Mouse (Mus musculus): ENCODE results near the gene Ing3.

- TF ChIP-seq CTCF (IDR thresholded peaks at IDR 0.05; ENCODE audit: extremely low read depth, insufficient read depth, low read length) (no peak), POLR2A (IDR thresholded peaks at IDR 0.05; ENCODE audit: extremely low read depth, insufficient read depth, low read length) (no peak)
Observed at GRCm38 (mm10) chr6:21989081-21989480, 39.7 kb downstream of the Ing3 start.
